Mouse (Mus musculus) small intestine, adult 10 weeks (tissue): ENCODE results near the gene Foxi1. TPM values are rescaled to one million over a fixed set of nuclear protein-coding genes. Genes with fewer than 3 reads are reported as not detected.

Source experiments
- polyA plus RNA-seq: library from polyadenylated mRNA; stranded (reverse); fragments of 350-450 nt; fragmentation: Illumina TruSeq; extraction: RNeasy Lipid Tissue Mini Kit (QIAGEN cat#74804); gene quantifications from one replicate; pipeline ENCODE4 v1.2.3, GENCODE M21; 2014; ENCODE audit warnings: low replicate concordance

Gene Foxi1
- not detected for polyA plus RNA-seq

DNA sequence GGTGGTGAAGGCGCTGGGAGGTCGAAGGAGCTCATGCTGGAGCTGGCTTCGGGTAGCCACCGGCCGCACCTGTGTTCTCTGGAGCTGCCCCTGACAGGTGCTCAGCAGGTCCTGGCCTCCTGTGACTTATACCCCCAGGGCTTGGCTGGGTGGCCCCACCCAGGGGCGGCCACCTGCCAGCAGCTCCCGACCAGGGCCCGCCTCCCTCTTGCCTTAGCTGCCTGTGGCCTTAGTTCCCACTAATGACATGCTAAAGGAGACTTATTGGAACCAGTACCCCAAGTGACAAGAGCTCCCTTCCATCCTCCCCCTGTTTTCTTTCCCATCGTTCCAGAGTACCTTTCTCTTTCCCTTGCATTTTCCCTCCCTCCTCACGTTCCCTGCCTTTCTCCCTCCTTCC, at the start of gene Foxi1:
TSS of gene Foxi1 (minus strand) at position 101 of the 400 bp plus-strand sequence.

Other genes starting within 250 kb of the Foxi1 start
- gene Kcnmb1, start 245.1 kb downstream of the Foxi1 start, polyA plus RNA-seq = 3.2 TPM
- 1.7 TPM for gene Kcnip1, start 214.9 kb downstream of the Foxi1 start, polyA plus RNA-seq
- gene Lcp2, start 161.2 kb downstream of the Foxi1 start, polyA plus RNA-seq = 11.0 TPM
- not detected for gene 4930469K13Rik, start 109.5 kb downstream of the Foxi1 start, polyA plus RNA-seq
- 0.22 TPM for gene Fam196b, start 106.7 kb upstream of the Foxi1 start, polyA plus RNA-seq